Mouse (Mus musculus): ENCODE measurements at regions not wholly inside any gene's neighbourhood (a gene's known extent, or its start where the extent isn't known, plus 50 kb on each side); places are given as distances from the start of the nearest gene placed in this dataset.

DNA sequence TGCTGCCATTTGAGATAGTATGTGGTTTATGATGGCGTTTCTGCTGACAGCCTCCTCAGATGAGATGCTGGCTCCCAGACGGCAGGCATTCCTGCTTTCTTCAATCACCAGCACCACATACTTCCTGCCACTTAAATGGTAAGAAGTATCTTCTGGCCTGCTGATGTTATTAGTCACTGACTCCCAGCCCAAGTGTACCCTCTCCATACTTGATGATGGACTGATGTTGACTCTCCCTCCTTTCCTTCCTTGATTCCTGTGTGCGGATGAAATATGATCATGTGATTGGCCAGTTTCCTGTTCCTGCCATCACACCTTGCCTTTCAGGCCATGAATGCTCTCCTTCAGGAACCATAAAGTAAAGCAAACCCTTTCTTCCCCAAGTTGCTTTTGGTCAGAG, 50.8 kb upstream of the Rpl10-ps3 start:
- H3K4me2 ChIP-seq, result no peak overlapping the region
- WGBS, result 93% methylated on average over 3 of the region's 3 CpGs

DNA sequence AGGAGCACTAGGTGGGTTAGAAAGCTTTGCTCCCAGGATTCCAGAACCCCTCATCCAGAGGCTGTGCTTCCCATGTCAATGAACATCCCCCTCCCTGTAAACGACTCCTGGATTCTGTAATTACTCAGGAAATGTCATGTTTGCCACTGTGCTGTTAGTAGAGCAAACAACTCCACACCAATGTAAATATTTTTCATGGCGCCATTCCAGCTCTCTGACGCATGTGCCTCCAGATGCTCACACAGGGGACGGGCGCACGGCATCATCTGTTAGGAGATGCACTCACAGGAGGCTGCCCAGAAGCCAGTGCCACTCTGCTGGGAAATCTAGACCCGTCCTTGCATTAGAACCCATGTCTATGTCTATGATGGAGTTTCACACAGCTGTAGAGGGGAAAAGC, 51.3 kb upstream of the Rpl10-ps3 start:
- no peak for ATAC-seq
- Histone ChIP-seq H3K4me1 (no peaks in the 10 kb centered on the region), H3K9ac (no peak overlapping the region), H3K27ac (no peak overlapping the region), H3K36me3 (ENCODE audit: poor library complexity, severe bottlenecking) (no peaks in the 10 kb centered on the region), H3K27me3 (no peaks in the 10 kb centered on the region), H3K9me3 (replicated peaks) (no peaks in the 10 kb centered on the region), H3K4me2 (no peak overlapping the region), H3K4me3 (no peak overlapping the region)
- 86% methylated on average over 7 of the region's 7 CpGs for WGBS

More for the DNA sequence above, 50.8 kb upstream of the Rpl10-ps3 start:
- ATAC-seq, result no peak
- Histone ChIP-seq H3K4me3 (no peak overlapping the region), H3K9ac (no peak overlapping the region), H3K27me3 (no peaks in the 10 kb centered on the region), H3K9me3 (replicated peaks) (no peaks in the 10 kb centered on the region), H3K4me1 (no peaks in the 10 kb centered on the region), H3K27ac (no peak overlapping the region), H3K36me3 (ENCODE audit: poor library complexity, severe bottlenecking) (no peaks in the 10 kb centered on the region)

DNA sequence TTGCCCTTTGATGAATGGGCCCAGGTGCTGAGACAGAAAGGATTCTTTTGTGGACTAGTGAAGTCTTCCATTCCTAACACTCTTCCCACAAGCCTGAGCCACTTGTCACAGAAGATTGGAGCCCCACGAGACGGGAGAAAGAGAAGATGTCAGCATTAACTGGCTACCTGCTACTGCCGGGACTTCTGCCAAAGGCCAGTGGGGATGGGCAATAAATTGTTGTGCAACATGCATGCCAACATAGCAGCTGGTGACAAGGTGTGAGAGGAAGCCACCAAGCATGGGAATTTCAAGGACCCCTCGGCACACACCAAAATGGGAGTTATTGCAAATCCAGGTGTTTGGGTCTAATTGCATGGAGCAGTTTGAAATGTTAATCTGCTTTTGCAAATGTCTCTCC, 63.6 kb upstream of the Rpl10-ps3 start:
- no peak overlapping the region for H3K9ac ChIP-seq
- ATAC-seq, result no peak
- no peaks in the 10 kb centered on the region for H3K4me1 ChIP-seq
- H3K27ac ChIP-seq, result no peak overlapping the region
- H3K4me3 ChIP-seq, result no peak overlapping the region
- no peaks in the 10 kb centered on the region for H3K36me3 ChIP-seq (ENCODE audit: poor library complexity, severe bottlenecking)
- H3K27me3 ChIP-seq, result no peaks in the 10 kb centered on the region
- WGBS, result 91% methylated on average over 4 of the region's 4 CpGs
- H3K4me2 ChIP-seq, result no peak overlapping the region
- no peaks in the 10 kb centered on the region for H3K9me3 ChIP-seq (replicated peaks)

DNA sequence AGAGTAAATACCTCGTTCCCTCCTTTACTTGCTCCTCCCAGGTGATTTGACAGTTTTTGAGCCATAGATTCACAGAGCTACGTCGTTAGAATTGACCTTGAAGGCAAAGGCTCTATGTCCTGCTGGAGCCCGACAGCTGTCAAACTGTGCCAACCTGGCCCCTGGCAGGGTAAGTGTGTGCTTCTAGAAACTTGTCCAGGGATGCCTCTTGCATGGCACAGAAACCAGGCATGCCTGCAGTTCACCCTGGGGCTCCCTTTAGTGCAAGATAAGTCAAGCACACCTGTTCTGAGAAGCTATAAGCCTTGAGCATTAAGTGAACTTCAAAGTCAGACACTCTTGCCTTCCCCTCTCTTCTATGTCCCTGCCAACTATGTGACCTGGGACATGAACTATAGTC, 64.1 kb upstream of the Rpl10-ps3 start:
- H3K9ac ChIP-seq, result no peak overlapping the region
- no peaks in the 10 kb centered on the region for H3K4me1 ChIP-seq
- H3K9me3 ChIP-seq (replicated peaks), result no peaks in the 10 kb centered on the region
- H3K27ac ChIP-seq, result no peak overlapping the region
- H3K36me3 ChIP-seq (ENCODE audit: poor library complexity, severe bottlenecking), result no peaks in the 10 kb centered on the region
- no peak overlapping the region for H3K4me2 ChIP-seq
- ATAC-seq, result no peak
- H3K4me3 ChIP-seq, result no peak overlapping the region
- no peaks in the 10 kb centered on the region for H3K27me3 ChIP-seq
- 82% methylated on average over 4 of the region's 4 CpGs for WGBS

DNA sequence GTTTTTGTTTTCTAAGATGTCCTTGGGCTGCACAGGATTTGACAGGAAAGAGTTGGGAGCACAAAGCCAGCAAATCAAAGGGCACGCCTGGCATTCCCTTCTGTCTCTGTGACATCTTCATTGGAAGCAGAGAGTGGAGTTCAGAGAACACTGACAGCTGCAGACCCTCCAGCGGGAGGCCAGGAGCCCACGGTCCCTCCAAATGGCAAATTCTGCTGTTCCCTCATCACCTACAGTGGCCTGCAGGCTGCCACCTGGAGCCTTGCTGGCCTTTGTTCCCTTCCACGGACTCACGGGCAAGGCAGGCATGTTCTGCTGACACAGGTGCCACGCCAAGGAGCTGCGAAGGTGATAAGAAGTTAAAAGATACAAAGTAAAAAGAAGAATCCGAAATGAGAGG, 68.2 kb upstream of the Rpl10-ps3 start:
- H3K27me3 ChIP-seq, result no peaks in the 10 kb centered on the region
- H3K4me3 ChIP-seq, result no peak overlapping the region
- H3K9me3 ChIP-seq (replicated peaks), result no peaks in the 10 kb centered on the region
- WGBS, result 88% methylated on average over 8 of the region's 8 CpGs
- no peaks in the 10 kb centered on the region for H3K4me1 ChIP-seq
- no peaks in the 10 kb centered on the region for H3K36me3 ChIP-seq (ENCODE audit: poor library complexity, severe bottlenecking)
- no peak overlapping the region for H3K4me2 ChIP-seq
- no peak for ATAC-seq
- H3K27ac ChIP-seq, result no peak overlapping the region
- no peak overlapping the region for H3K9ac ChIP-seq

DNA sequence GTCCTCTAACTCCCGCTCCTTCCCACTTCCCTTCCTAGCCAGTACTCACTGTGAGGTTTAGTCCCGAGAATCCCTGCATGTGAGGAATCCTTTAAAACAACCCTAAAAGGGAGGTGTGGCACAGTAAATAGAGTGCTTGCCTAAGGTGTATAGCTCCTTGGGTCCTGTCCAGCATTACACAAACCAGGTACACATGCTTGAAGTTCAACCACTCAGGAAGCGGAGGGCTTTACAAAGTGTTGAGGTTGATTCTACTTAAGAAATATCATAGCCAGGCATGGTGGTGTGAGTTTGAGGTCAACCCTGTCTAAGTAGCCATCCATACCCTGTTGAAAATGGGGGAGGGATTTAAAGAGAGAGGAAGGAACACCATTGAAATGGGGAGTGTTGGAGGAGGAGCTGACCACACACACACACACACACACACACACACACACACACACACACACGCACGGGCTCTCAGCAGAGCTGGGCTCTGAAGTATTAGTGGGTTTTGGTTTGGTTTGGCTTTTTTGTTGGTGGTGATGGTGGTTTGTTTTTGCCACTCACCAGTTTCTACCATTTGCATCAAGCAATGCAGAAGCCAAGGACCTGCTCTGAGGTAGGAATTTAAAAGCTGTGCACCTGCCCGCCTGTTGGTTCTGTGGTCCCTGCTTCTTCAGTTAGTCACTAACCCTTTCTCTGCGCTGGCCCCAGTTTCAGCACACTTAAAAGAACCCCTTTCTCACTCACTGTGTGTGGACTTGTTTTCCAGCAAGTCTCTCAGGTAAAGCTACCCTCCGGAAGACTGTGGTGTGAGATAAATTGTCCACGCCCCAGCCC, 69.0 kb upstream of the Rpl10-ps3 start:
- no peaks in the 10 kb centered on the region for H3K9me3 ChIP-seq (replicated peaks)
- no peak overlapping the region for H3K9ac ChIP-seq
- H3K4me3 ChIP-seq, result no peak overlapping the region
- ATAC-seq, result no peak
- H3K36me3 ChIP-seq (ENCODE audit: poor library complexity, severe bottlenecking), result no peaks in the 10 kb centered on the region
- H3K27ac ChIP-seq, result no peak overlapping the region
- WGBS, result 87% methylated on average over 9 of the region's 9 CpGs
- H3K4me1 ChIP-seq, result no peaks in the 10 kb centered on the region
- H3K4me2 ChIP-seq, result no peak overlapping the region
- no peaks in the 10 kb centered on the region for H3K27me3 ChIP-seq

DNA sequence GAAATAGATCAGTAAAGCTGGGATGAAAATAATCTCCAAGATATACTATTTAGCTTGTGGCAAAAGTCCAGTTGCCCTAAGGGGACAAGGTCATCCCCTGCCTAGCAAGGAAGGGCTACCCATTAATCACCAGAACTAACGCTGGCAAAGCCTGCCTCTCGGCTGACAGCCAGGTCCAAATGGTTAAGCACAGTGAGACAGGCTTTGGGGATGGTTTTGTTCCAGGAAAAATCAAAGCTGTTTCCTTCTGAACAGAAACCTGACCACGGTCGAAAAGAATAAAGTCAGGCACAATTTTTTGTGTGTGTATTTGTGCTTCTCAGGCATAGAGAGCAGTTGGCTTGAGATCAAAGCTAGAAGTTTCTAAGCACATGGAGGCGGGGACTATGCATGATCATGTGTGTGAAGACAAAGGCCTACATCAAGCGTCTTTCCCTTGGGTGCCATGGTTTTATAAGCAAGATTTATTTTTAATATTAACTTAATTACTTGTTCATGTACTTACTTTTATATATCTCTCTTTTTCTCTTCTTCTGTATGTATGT, 70.1 kb upstream of the Rpl10-ps3 start:
- no peak overlapping the region for H3K9ac ChIP-seq
- H3K36me3 ChIP-seq (ENCODE audit: poor library complexity, severe bottlenecking), result no peaks in the 10 kb centered on the region
- WGBS, result 55% methylated on average over 6 of the region's 6 CpGs
- H3K4me1 ChIP-seq, result no peaks in the 10 kb centered on the region
- H3K27me3 ChIP-seq, result no peaks in the 10 kb centered on the region
- ATAC-seq, result no peak
- H3K4me2 ChIP-seq, result no peak overlapping the region
- no peak overlapping the region for H3K27ac ChIP-seq
- no peak overlapping the region for H3K4me3 ChIP-seq
- H3K9me3 ChIP-seq (replicated peaks), result no peaks in the 10 kb centered on the region

DNA sequence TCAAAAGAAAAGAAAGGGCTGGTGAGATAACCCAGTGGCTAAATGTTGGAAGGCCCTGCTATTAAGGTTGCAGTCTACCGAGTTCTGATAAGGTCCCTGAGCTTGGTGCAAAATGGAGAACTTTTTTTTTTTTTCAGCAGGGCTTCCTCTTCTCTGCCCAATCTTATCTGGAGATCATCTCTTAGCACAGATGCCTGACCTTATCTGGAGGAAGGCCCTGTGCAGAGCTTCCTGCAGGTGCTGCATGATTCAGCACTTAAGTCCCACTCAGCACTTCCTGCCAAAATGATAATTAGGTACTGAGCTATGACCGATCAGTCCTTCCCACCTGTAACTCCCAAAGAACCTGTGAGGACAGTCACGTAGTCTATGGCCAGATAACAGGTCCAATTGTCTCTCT, 71.9 kb upstream of the Rpl10-ps3 start:
- H3K4me1 ChIP-seq, result no peaks in the 10 kb centered on the region
- no peaks in the 10 kb centered on the region for H3K27me3 ChIP-seq
- no peak overlapping the region for H3K9ac ChIP-seq
- H3K4me2 ChIP-seq, result no peak overlapping the region
- ATAC-seq, result no peak
- WGBS, result 79% methylated on average over 3 of the region's 3 CpGs
- H3K27ac ChIP-seq, result no peak overlapping the region
- no peak overlapping the region for H3K4me3 ChIP-seq
- H3K9me3 ChIP-seq (replicated peaks), result no peaks in the 10 kb centered on the region
- H3K36me3 ChIP-seq (ENCODE audit: poor library complexity, severe bottlenecking), result no peaks in the 10 kb centered on the region

DNA sequence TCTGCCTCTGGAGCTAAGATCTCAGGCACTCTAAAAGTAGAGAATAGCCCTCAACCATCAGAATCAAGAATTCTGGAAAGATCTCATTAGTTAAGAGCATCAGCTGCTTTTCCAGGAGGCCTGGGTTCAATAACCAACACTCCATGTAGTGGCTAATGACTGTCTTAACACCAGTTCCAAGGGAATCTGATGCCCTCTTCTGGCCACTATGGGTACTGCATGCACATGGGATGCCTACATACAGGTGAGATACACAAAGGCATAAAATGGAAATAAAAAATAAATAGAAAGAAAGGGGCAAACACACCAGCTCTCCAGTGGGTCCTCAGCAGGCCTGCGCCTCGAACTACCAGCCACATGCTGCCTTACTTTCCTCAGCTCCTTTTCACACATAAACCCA, 73.3 kb upstream of the Plet1 start:
- ATAC-seq, result no peak
- WGBS, result 96% methylated on average over 2 of the region's 2 CpGs
- no peak overlapping the region for H3K4me3 ChIP-seq
- no peak overlapping the region for H3K27ac ChIP-seq
- H3K4me1 ChIP-seq, result no peaks in the 10 kb centered on the region
- no peaks in the 10 kb centered on the region for H3K9me3 ChIP-seq (replicated peaks)
- H3K36me3 ChIP-seq (ENCODE audit: poor library complexity, severe bottlenecking), result no peaks in the 10 kb centered on the region
- H3K4me2 ChIP-seq, result no peak overlapping the region
- no peak overlapping the region for H3K9ac ChIP-seq
- no peaks in the 10 kb centered on the region for H3K27me3 ChIP-seq

DNA sequence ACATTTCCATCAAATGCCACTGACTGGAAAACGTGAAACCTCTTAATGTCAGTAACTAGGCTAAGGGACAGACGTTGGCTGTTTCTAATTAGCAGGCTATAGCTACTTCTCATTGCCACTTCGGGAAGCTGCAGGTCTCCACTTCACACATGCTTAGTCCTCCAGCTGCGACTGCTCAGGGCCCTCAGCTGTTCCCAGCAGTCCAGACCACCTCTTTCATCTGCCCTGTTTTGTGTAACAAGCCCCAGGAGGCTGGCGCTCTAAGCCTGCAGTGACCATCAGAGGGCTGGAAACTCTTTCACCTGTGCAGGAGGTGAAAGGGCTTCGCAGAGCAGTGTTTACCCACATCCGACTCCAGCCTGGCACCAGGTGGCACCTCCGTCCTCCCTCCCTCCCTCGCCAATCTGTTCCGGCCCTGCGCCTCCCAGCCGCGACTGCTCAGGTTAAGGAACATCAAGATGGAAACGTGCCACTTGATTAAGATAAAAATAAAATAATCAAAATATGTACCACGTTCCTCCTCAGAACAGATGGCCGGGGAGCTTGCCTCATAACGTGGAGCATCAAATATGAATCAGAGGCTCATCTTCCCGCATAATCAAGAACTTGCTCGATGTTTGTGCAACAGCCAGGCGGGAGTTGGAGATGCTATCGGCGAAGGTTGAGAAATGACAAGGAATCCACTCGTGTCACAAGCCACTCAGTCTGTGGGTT, 72.6 kb upstream of the Plet1 start:
- no peaks in the 10 kb centered on the region for H3K9me3 ChIP-seq (replicated peaks)
- no peak overlapping the region for H3K4me3 ChIP-seq
- WGBS, result 83% methylated on average over 23 of the region's 23 CpGs
- no peaks in the 10 kb centered on the region for H3K4me1 ChIP-seq
- H3K36me3 ChIP-seq (ENCODE audit: poor library complexity, severe bottlenecking), result no peaks in the 10 kb centered on the region
- H3K27ac ChIP-seq, result no peak overlapping the region
- H3K27me3 ChIP-seq, result no peaks in the 10 kb centered on the region
- no peak overlapping the region for H3K9ac ChIP-seq
- H3K4me2 ChIP-seq, result no peak overlapping the region
- ATAC-seq, result no peak; the same call in 1 of the 2 replicates

DNA sequence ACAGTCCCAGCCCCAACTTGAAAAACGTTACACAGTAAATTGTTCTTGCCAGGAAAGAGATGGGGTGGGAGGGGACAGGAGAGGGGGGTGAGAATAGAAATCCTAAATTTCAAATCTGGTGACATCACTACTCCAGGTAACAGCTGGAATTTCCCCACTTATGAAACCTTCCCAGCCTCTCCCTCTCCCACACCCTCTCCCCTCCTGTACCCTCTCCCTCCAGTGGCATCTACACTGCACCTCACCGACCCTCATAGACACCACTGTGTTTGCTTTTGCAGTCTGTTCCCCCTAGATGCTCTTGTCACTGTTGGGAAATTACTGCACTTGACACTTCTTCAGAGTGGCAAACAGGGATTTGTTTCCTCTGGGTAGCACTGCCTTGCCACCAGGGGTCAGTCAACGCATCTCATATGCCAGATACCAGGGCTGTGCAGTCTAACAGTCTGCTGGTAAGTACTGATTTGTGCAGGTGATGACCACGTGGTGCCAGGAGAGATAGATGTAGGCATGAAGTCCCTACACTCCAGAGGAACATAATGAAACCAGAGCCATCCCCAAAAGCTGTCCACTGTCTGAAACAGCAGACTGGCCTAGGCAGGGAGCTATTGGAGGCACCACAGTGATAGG, 68.3 kb upstream of the Plet1 start:
- H3K4me2 ChIP-seq, result no peak overlapping the region
- H3K36me3 ChIP-seq (ENCODE audit: poor library complexity, severe bottlenecking), result no peaks in the 10 kb centered on the region
- H3K4me1 ChIP-seq, result no peaks in the 10 kb centered on the region
- ATAC-seq, result no peak
- H3K9me3 ChIP-seq (replicated peaks), result no peaks in the 10 kb centered on the region
- no peak overlapping the region for H3K27ac ChIP-seq
- no peak overlapping the region for H3K4me3 ChIP-seq
- 51% methylated on average over 4 of the region's 4 CpGs for WGBS
- no peak overlapping the region for H3K9ac ChIP-seq
- H3K27me3 ChIP-seq, result no peaks in the 10 kb centered on the region

DNA sequence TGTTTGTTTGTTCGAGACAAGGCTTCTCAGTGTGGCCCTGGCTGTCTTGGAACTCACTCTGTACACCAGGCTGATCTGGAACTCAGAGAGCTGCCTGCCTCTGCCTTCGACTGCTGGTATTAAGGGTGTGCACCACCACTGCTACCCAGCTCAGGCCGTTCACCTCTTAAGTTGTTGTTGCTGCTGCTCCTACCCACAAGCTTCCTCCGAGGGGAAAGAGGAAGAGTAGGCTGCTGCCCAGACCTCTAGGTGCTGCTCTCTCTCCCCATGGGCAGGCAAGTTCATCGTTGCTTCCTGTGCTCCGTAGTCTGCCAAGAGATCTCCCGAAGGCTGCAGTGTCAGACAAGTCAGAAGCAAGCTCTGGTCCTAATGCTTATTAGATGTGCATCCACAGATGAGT, 64.2 kb upstream of the Plet1 start:
- no peak overlapping the region for H3K4me3 ChIP-seq
- WGBS, result 87% methylated on average over 7 of the region's 7 CpGs
- H3K9ac ChIP-seq, result no peak overlapping the region
- H3K27me3 ChIP-seq, result no peaks in the 10 kb centered on the region
- H3K27ac ChIP-seq, result no peak overlapping the region
- ATAC-seq, result no peak
- no peaks in the 10 kb centered on the region for H3K36me3 ChIP-seq (ENCODE audit: poor library complexity, severe bottlenecking)
- H3K4me2 ChIP-seq, result no peak overlapping the region
- H3K4me1 ChIP-seq, result peaks cover 9% of the 10 kb centered on the region
- no peaks in the 10 kb centered on the region for H3K9me3 ChIP-seq (replicated peaks)

All from forebrain, embryonic 13.5 days (tissue).